Mouse (Mus musculus) MEL (cell line): ENCODE measurements around the gene Timm8b. TPM values are rescaled to one million over a fixed set of nuclear protein-coding genes. Genes with fewer than 3 reads are reported as not detected.

Source experiments
- DNase-seq: peaks from one replicate; pipeline ENCODE4 v3.0.0; 2011; ENCODE audit warnings: low read depth, low spot score
- H3K27ac ChIP-seq: 2 replicates; pipeline ENCODE4 v1.5.1; 2012; ENCODE audit warnings: low read depth, mild to moderate bottlenecking, control low read depth, low read length, moderate library complexity; ENCODE audit not compliant: control insufficient read depth
- H3K27me3 ChIP-seq, 2 experiments: fragments of 150-350 bp in 1 of 2; sonication (generic) in 1 of 2; 2 replicates each; pipeline ENCODE4 v1.6.1; 2012; ENCODE audit warnings: low read length in 2 of 2, mild to moderate bottlenecking in 2 of 2, improper control_type of control experiment in 1 of 2, moderate library complexity in 1 of 2; ENCODE audit not compliant: insufficient read depth in 2 of 2, control insufficient read depth in 1 of 2
- H3K36me3 ChIP-seq, 2 experiments: 2 replicates each; pipeline ENCODE4 v1.6.1; 2012 to 2014; ENCODE audit warnings: low read length in 2 of 2, improper control_type of control experiment in 1 of 2, inconsistent platforms in 1 of 2, mild to moderate bottlenecking in 1 of 2; ENCODE audit not compliant: insufficient read depth in 2 of 2, control insufficient read depth in 1 of 2
- H3K4me1 ChIP-seq, 2 experiments: fragments of 150-350 bp in 1 of 2; sonication (generic) in 1 of 2; 2 replicates each; pipeline ENCODE4 v1.6.1; 2012; ENCODE audit warnings: low read length in 2 of 2, improper control_type of control experiment in 1 of 2, mild to moderate bottlenecking in 1 of 2; ENCODE audit not compliant: insufficient read depth in 2 of 2, control insufficient read depth in 1 of 2
- H3K4me3 ChIP-seq, 2 experiments: fragments of 150-350 bp in 1 of 2; sonication (generic) in 1 of 2; 2 replicates each; pipeline ENCODE4 v1.5.1; 2012; ENCODE audit warnings: low read depth in 2 of 2, low read length in 2 of 2, mild to moderate bottlenecking in 2 of 2, moderate library complexity in 2 of 2, control low read depth in 1 of 2, improper control_type of control experiment in 1 of 2; ENCODE audit not compliant: control insufficient read depth in 1 of 2, insufficient read depth in 1 of 2
- H3K79me2 ChIP-seq: 2 replicates; pipeline ENCODE4 v1.6.1; 2012; ENCODE audit warnings: mild to moderate bottlenecking, low read length, moderate library complexity; ENCODE audit not compliant: control insufficient read depth, poor library complexity, insufficient read depth
- H3K9ac ChIP-seq: 2 replicates; pipeline ENCODE4 v1.6.1; 2012; ENCODE audit warnings: low read depth, mild to moderate bottlenecking, control low read depth, low read length, moderate library complexity; ENCODE audit not compliant: control insufficient read depth, poor library complexity, severe bottlenecking
- H3K9me3 ChIP-seq: fragments of 150-350 bp; sonication (generic); replicated peaks from 2 replicates; pipeline ENCODE4 v1.6.1; 2012; ENCODE audit warnings: mild to moderate bottlenecking, low read length, improper control_type of control experiment, moderate library complexity; ENCODE audit not compliant: insufficient read depth
- ELF1 ChIP-seq: IDR thresholded peaks from 2 replicates; pipeline ENCODE4 v1.6.1; 2014; ENCODE audit warnings: low read depth, mild to moderate bottlenecking, inconsistent platforms, low read length, improper control_type of control experiment, moderate library complexity
- GATA1 ChIP-seq: IDR thresholded peaks from 2 replicates; pipeline ENCODE4 v1.6.1; 2011; ENCODE audit warnings: low read depth, low read length, improper control_type of control experiment
- JUND ChIP-seq: IDR thresholded peaks from 2 replicates; pipeline ENCODE4 v1.6.1; 2011; ENCODE audit warnings: low read depth, mild to moderate bottlenecking, improper control_type of control experiment, low read length
- KAT2A ChIP-seq: conservative IDR thresholded peaks from 2 replicates; pipeline ENCODE4 v1.6.1; 2012; ENCODE audit warnings: low read depth, low read length, improper control_type of control experiment, inconsistent platforms
- MXI1 ChIP-seq: IDR thresholded peaks from 2 replicates; pipeline ENCODE4 v1.6.1; 2011; ENCODE audit warnings: mild to moderate bottlenecking, low read depth, low read length, improper control_type of control experiment
- MYC ChIP-seq: IDR thresholded peaks from 2 replicates; pipeline ENCODE4 v1.6.1; 2011; ENCODE audit warnings: low read depth, mild to moderate bottlenecking, low read length, improper control_type of control experiment, moderate library complexity
- POLR2AphosphoS2 ChIP-seq: IDR thresholded peaks from 2 replicates; pipeline ENCODE4 v1.6.1; 2011; ENCODE audit warnings: low read length, improper control_type of control experiment
- POLR2AphosphoS5 ChIP-seq: IDR thresholded peaks from 2 replicates; pipeline ENCODE4 v1.6.1; 2012; ENCODE audit warnings: low read depth, borderline replicate concordance, mild to moderate bottlenecking, inconsistent platforms, low read length, moderate library complexity, mixed read lengths
- SIN3A ChIP-seq: IDR thresholded peaks from 2 replicates; pipeline ENCODE4 v1.6.1; 2012; ENCODE audit warnings: low read length, improper control_type of control experiment, inconsistent platforms
- UBTF ChIP-seq: IDR thresholded peaks from 2 replicates; pipeline ENCODE4 v1.6.1; 2012; ENCODE audit warnings: low read depth, mild to moderate bottlenecking, inconsistent platforms, low read length, improper control_type of control experiment, moderate library complexity, borderline replicate concordance; ENCODE audit not compliant: insufficient read depth
- USF2 ChIP-seq, 2 experiments: IDR thresholded peaks; 2 replicates each; pipeline ENCODE4 v1.6.1; 2011 to 2012; ENCODE audit warnings: improper control_type of control experiment in 2 of 2, low read length in 2 of 2, borderline replicate concordance in 1 of 2, inconsistent platforms in 1 of 2, low read depth in 1 of 2, mild to moderate bottlenecking in 1 of 2; ENCODE audit not compliant: insufficient read depth in 1 of 2
- ZC3H11A ChIP-seq: IDR thresholded peaks from 2 replicates; pipeline ENCODE4 v1.6.1; 2012; ENCODE audit warnings: low read depth, mild to moderate bottlenecking, inconsistent platforms, low read length, improper control_type of control experiment
- ZMIZ1 ChIP-seq: IDR thresholded peaks from 2 replicates; pipeline ENCODE4 v1.6.1; 2012; ENCODE audit warnings: low read depth, mild to moderate bottlenecking, inconsistent platforms, low read length, improper control_type of control experiment, moderate library complexity
- polyA plus RNA-seq, 2 experiments: library from polyadenylated mRNA; stranded (reverse) in 1 of 2; unstranded in 1 of 2; fragments of >175 nt in 1 of 2; fragments of >200 nt in 1 of 2; gene quantifications; 2 replicates each; pipeline versions ENCODE4 v1.2.1 to v1.2.4; 2012; ENCODE audit warnings: low replicate concordance in 2 of 2, low read depth in 1 of 2; ENCODE audit not compliant: insufficient read length in 2 of 2, insufficient read depth in 1 of 2, missing spikeins in 1 of 2
- total RNA-seq: library from RNA; depleted of rRNA; stranded (reverse); fragments of 300-350 nt; gene quantifications from 2 replicates; pipeline ENCODE4 v1.2.3, GENCODE M21; 2012; rRNA removed

Gene Timm8b
- total and polyA plus RNA-seq, 3 experiments = 129 to 247 TPM; not detected in 1

DNA sequence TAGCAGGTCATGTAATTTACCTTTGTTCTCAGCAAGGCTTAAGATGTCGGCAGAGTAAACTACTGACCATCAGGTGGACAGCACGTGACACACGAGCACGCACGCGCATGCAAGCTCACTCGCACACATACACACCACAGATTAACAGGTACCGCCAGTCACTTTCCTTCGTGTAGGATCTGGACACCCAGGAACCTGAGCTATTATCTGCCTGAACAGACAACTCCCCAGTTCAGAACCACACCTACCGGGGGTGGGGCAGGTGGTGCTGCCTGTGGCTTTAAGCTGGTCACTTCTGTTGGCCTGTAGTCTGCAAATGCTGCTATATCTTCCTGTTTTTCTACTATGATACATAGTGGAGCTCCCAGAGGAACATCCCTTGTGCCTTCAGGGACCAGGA lies 46.8 kb downstream of the Timm8b start:
- H3K27me3 ChIP-seq = no peaks in the 10 kb centered on the region
- H3K4me1 ChIP-seq = no peaks in the 10 kb centered on the region
- DNase-seq = peak; percentile 13
- no peak for TF ChIP-seq MXI1
- no peak for TF ChIP-seq POLR2AphosphoS5
- TF ChIP-seq SIN3A = no peak
- no peak for TF ChIP-seq POLR2AphosphoS2
- TF ChIP-seq MYC = no peak
- TF ChIP-seq UBTF = no peak
- TF ChIP-seq GATA1 = no peak
- no peak for TF ChIP-seq USF2 (IDR thresholded peaks at IDR 0.05; ENCODE audit: borderline replicate concordance in 1 of 2, insufficient read depth in 1 of 2, low read depth in 1 of 2, low read length in 2 of 2)
- no peak for TF ChIP-seq JUND
- no peak for TF ChIP-seq ZC3H11A
- no peak for TF ChIP-seq KAT2A
- TF ChIP-seq ELF1 = no peak
- no peak for TF ChIP-seq ZMIZ1
- TF ChIP-seq, all 39 proteins: peak for 0
- Histone ChIP-seq H3K9me3 (no peaks in the 10 kb centered on the region), H3K4me3 (no peak overlapping the region), H3K36me3 (peaks cover 0 to 28% of the 10 kb centered on the region in 2 experiments; a peak in 3 of 4 replicates), H3K79me2 (no peaks in the 10 kb centered on the region), H3K9ac (no peak overlapping the region), H3K27ac (no peak overlapping the region)

Other genes with a start within 250 kb of the Timm8b start
- gene Plet1, start 109.4 kb upstream of the Timm8b start, total RNA-seq = 0.12 and 0.16 TPM in 2 replicates
- gene Plet1, start 109.4 kb upstream of the Timm8b start, polyA plus RNA-seq = under 1 TPM in 1 of 2 experiments, not detected in 1; 0.81 TPM
- gene Pts, start 75.2 kb upstream of the Timm8b start, total RNA-seq = 24.4 and 24.6 TPM in 2 replicates
- 10 to 100 TPM in 1 of 2 experiments, not detected in 1; 24.6 TPM for gene Pts, start 75.2 kb upstream of the Timm8b start, polyA plus RNA-seq
- not detected in 2 replicates for gene Il18, start 49.1 kb upstream of the Timm8b start, total RNA-seq
- gene Il18, start 49.1 kb upstream of the Timm8b start, polyA plus RNA-seq = not detected
- gene Bco2, start 48.7 kb upstream of the Timm8b start, total RNA-seq = 0.07 TPM in 1 of 2 replicates, not detected in the other
- gene Bco2, start 48.7 kb upstream of the Timm8b start, polyA plus RNA-seq = under 1 TPM in 1 of 2 experiments, not detected in 1; 0.07 TPM
- not detected in 2 replicates for gene Tex12, start 42.6 kb upstream of the Timm8b start, total RNA-seq
- not detected for gene Tex12, start 42.6 kb upstream of the Timm8b start, polyA plus RNA-seq
- gene Sdhd, start 98 bp upstream of the Timm8b start, total RNA-seq = 312 and 340 TPM in 2 replicates
- gene Sdhd, start 98 bp upstream of the Timm8b start, polyA plus RNA-seq = 100 to 1,000 TPM in 1 of 2 experiments, not detected in 1; 375 TPM
- gene Pih1d2, start 13.4 kb downstream of the Timm8b start, total RNA-seq = 4.9 and 5.3 TPM in 2 replicates
- 1 to 10 TPM in 1 of 2 experiments, not detected in 1; 4.6 TPM for gene Pih1d2, start 13.4 kb downstream of the Timm8b start, polyA plus RNA-seq
- 8.7 and 10.4 TPM in 2 replicates for gene Nkapd1, start 13.6 kb downstream of the Timm8b start, total RNA-seq
- 10 to 100 TPM in 1 of 2 experiments, not detected in 1; 20.2 TPM for gene Nkapd1, start 13.6 kb downstream of the Timm8b start, polyA plus RNA-seq
- 52.2 and 71.7 TPM in 2 replicates for gene Dlat, start 55.9 kb downstream of the Timm8b start, total RNA-seq
- 10 to 100 TPM in 1 of 2 experiments, not detected in 1; 77.4 TPM for gene Dlat, start 55.9 kb downstream of the Timm8b start, polyA plus RNA-seq
- gene Dixdc1, start 135.6 kb downstream of the Timm8b start, total RNA-seq = not detected in 2 replicates
- under 1 TPM in 1 of 2 experiments, not detected in 1; 0.07 TPM for gene Dixdc1, start 135.6 kb downstream of the Timm8b start, polyA plus RNA-seq
- gene 2310030G06Rik, start 142.6 kb downstream of the Timm8b start, total RNA-seq = not detected in 2 replicates
- gene 2310030G06Rik, start 142.6 kb downstream of the Timm8b start, polyA plus RNA-seq = not detected
- not detected in 2 replicates for gene Cryab, start 147.4 kb downstream of the Timm8b start, total RNA-seq
- gene Cryab, start 147.4 kb downstream of the Timm8b start, polyA plus RNA-seq = not detected
- not detected in 2 replicates for gene Hspb2, start 148.4 kb downstream of the Timm8b start, total RNA-seq
- gene Hspb2, start 148.4 kb downstream of the Timm8b start, polyA plus RNA-seq = not detected
- 6.1 and 6.5 TPM in 2 replicates for gene Fdxacb1, start 164.3 kb downstream of the Timm8b start, total RNA-seq
- 1 to 10 TPM in 1 of 2 experiments, not detected in 1; 9.7 TPM for gene Fdxacb1, start 164.3 kb downstream of the Timm8b start, polyA plus RNA-seq
- gene Alg9, start 171.1 kb downstream of the Timm8b start, total RNA-seq = 23.3 and 24.0 TPM in 2 replicates
- gene Alg9, start 171.1 kb downstream of the Timm8b start, polyA plus RNA-seq = 10 to 100 TPM in 1 of 2 experiments, not detected in 1; 46.7 TPM
- gene 1110032A03Rik, start 171.6 kb downstream of the Timm8b start, total RNA-seq = 7.1 and 9.2 TPM in 2 replicates
- gene 1110032A03Rik, start 171.6 kb downstream of the Timm8b start, polyA plus RNA-seq = 10 to 100 TPM in 1 of 2 experiments, not detected in 1; 12.8 TPM
- 65.0 and 67.6 TPM in 2 replicates for gene Ppp2r1b, start 241.4 kb downstream of the Timm8b start, total RNA-seq
- gene Ppp2r1b, start 241.4 kb downstream of the Timm8b start, polyA plus RNA-seq = 100 to 1,000 TPM in 1 of 2 experiments, not detected in 1; 101 TPM